Mouse (Mus musculus) brain, embryonic 14.5 days (tissue): ENCODE results near the gene Abhd14a.

Experiments
- CTCF ChIP-seq: fragments of 200-500 bp; IDR thresholded peaks from 2 replicates; pipeline ENCODE4 v1.5.1; 2012; ENCODE audit warnings: inconsistent platforms, mild to moderate bottlenecking, moderate library complexity, borderline replicate concordance; ENCODE audit not compliant: insufficient read depth, insufficient read length; ENCODE audit errors: extremely low read depth
- POLR2A ChIP-seq: fragments of 200-500 bp; IDR thresholded peaks from 2 replicates; pipeline ENCODE4 v1.6.1; 2012; ENCODE audit warnings: mild to moderate bottlenecking, inconsistent platforms, borderline replicate concordance; ENCODE audit not compliant: poor library complexity, insufficient read depth, insufficient read length, severe bottlenecking; ENCODE audit errors: extremely low read depth

DNA sequence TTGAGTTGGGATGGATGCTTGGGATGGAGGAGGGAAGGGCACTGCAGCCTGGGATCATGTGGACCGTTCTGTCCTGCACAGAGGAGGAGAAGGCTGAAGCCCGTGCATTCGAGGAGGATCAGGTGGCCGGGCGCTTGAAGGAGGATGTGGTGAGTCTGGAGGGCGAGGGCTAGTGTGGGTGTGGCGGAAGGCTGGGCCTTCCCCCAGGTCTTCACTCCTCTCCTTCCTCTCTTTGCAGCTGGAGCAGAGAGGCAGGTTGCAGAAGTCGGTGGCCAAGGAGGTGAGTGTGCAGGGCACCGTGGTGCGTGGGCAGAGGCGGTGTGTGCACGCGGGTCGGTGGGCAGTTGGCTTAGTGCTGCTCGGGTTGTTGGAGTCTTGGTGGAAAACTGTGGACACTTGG is 33.6 kb upstream of the Abhd14a start:
- no peak for TF ChIP-seq POLR2A
- no peak for TF ChIP-seq CTCF
